Mouse (Mus musculus): Measurements from ENCODE around the gene Ucn3. TPM values are rescaled to one million over a fixed set of nuclear protein-coding genes. Genes with fewer than 3 reads are reported as not detected.

Gene Ucn3
- polyA plus RNA-seq, 1 experiment, result not detected

- DNase-seq (ENCODE audit: extremely low spot score in 1 of 2, low spot score in 1 of 2), result peak; percentile 73 to 91
Observed at GRCm38 (mm10) chr13:3893126-3893734, 51.9 kb downstream of the Ucn3 start.

GRCm38 (mm10) chr13:3892601-3893000, 52.5 kb downstream of the Ucn3 start:
- DNase-seq (ENCODE audit: extremely low spot score in 1 of 2, low spot score in 1 of 2), result no peak

- peak in 1 of 2 experiments; percentile 11 for DNase-seq (ENCODE audit: extremely low spot score in 1 of 2, low spot score in 1 of 2)
Observed at GRCm38 (mm10) chr13:3891479-3892087, 53.6 kb downstream of the Ucn3 start.

Other genes starting within 250 kb of the Ucn3 start
- gene Calml3, start 141.0 kb downstream of the Ucn3 start, polyA plus RNA-seq (2012; rRNA removed), result not detected in 2 replicates
- gene Calm4, start 107.6 kb downstream of the Ucn3 start, polyA plus RNA-seq (2012; rRNA removed), result not detected in 2 replicates
- gene Calm5, start 91.2 kb downstream of the Ucn3 start, polyA plus RNA-seq (2012; rRNA removed), result not detected in 2 replicates
- 12.4 and 18.1 TPM in 2 replicates for gene Net1, start 27.1 kb downstream of the Ucn3 start, polyA plus RNA-seq (2012; rRNA removed)
- gene Tubal3, start 27.1 kb downstream of the Ucn3 start, polyA plus RNA-seq (2012; rRNA removed), result not detected in 2 replicates
- 1.6 and 1.9 TPM in 2 replicates for gene Akr1c14, start 103.7 kb upstream of the Ucn3 start, polyA plus RNA-seq (2012; rRNA removed)
- gene Akr1c18, start 205.3 kb upstream of the Ucn3 start, polyA plus RNA-seq (2012; rRNA removed), result 3.9 and 5.2 TPM in 2 replicates
- gene Akr1c13, start 245.8 kb upstream of the Ucn3 start, polyA plus RNA-seq (2012; rRNA removed), result 0.82 and 1.1 TPM in 2 replicates